Mouse (Mus musculus): ENCODE measurements around the gene Spdef. TPM values are rescaled to one million over a fixed set of nuclear protein-coding genes. Genes with fewer than 3 reads are reported as not detected.
A peak's percentile ranks its signal among the peaks of the same experiment; 100 is the strongest.

Gene Spdef
- total RNA-seq, 1 experiment = not detected

DNA sequence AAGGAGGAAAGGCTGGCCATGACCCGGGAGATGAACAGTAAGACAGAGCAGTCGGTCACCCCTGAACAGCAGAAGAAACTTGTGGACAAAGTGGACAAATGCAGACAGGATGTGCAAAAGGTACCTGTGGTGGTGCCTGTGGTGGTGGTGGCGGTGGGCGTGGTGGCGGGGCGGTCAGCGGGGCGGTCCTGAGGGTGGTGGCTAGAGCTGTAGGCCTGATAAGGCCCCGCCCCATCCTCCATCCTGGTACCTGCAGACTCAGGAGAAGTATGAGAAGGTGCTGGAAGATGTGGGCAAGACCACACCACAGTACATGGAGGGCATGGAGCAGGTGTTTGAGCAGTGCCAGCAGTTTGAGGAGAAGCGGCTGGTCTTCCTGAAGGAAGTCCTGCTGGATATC is 23.1 kb downstream of the Spdef start:
- H3K4me3 ChIP-seq (ENCODE audit: insufficient read depth in 1 of 2, low read depth in 1 of 2, low read length in 2 of 2, poor library complexity in 1 of 2, severe bottlenecking in 1 of 2) = peak overlapping the region in 1 of 2 experiments; percentile 42; a peak in 2 of 4 replicates
- in situ Hi-C loops (cut with MboI; ENCODE audit: low sequenced_read_pairs in 2 of 2, unreplicated experiment in 2 of 2) = no loop called here

DNA sequence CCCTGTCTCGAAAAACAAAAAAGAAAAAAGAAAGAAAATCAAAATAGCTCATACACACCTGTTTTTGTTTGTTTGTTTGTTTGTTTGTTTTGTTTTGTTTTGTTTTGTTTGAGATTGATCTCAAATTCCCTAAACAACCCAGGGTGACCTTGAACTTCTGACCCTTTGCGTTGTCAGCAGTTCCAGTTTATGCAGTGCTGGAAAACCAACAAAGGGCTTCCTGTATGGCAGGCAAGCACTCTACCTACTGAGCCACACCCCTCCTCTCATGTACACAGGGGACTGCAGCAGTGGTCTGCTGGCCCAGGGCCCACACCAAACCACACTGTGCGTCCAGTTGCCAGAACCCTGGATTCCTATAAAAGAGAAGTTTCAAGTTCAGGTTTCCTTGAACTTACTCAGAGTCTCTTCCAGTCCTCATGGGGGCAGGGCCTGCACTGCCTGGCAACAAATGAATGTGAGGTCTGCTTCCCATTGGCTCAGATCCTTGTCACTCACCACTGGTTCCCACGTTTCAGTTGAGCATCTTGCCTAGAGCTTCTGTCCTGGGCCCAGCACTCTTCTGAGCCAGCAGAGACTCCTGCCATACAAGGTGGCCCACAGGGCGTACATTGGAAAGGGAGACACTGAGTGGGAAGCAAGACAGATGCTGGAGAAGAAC is 24.7 kb downstream of the Spdef start:
- Histone ChIP-seq H3K4me1 (ENCODE audit: control insufficient read depth in 2 of 2, insufficient read depth in 2 of 2, low read length in 2 of 2, poor library complexity in 1 of 2) (peaks cover 4 to 30% of the 10 kb centered on the region in 2 experiments; a peak in 3 of 4 replicates), H3K9me3 (ENCODE audit: control insufficient read depth, insufficient read depth, low read depth, low read length) (no peaks in the 10 kb centered on the region), H3K4me3 (ENCODE audit: insufficient read depth in 1 of 2, low read depth in 1 of 2, low read length in 2 of 2, poor library complexity in 1 of 2, severe bottlenecking in 1 of 2) (0 out of 4 replicates have a peak overlapping the region, but pooled peaks of 1 of the 2 experiments have one; percentile 37), H3K27ac (ENCODE audit: insufficient read depth, low read depth, low read length, poor library complexity, severe bottlenecking) (peak overlapping the region; percentile 37; the same call in 1 of the 2 replicates), H3K9ac (ENCODE audit: insufficient read depth, low read depth, low read length, poor library complexity, severe bottlenecking) (no peak overlapping the region), H3K36me3 (ENCODE audit: control insufficient read depth, insufficient read depth, low read length, poor library complexity, severe bottlenecking) (no peaks in the 10 kb centered on the region)
- in situ Hi-C loops (cut with MboI; ENCODE audit: low sequenced_read_pairs in 2 of 2, unreplicated experiment in 2 of 2) = no loop called here
- TF ChIP-seq ZC3H11A (IDR thresholded peaks at IDR 0.05; ENCODE audit: borderline replicate concordance, low read depth, low read length) (no peak), ZNF384 (IDR thresholded peaks at IDR 0.05; ENCODE audit: low read depth, low read length) (no peak), CHD2 (IDR thresholded peaks at IDR 0.05; ENCODE audit: low read depth, low read length) (peak; percentile 81), MAFK (IDR thresholded peaks at IDR 0.05; ENCODE audit: insufficient read depth, low read depth, low read length) (peak; percentile 80), HCFC1 (IDR thresholded peaks at IDR 0.05; ENCODE audit: borderline replicate concordance, insufficient read depth, low read length) (no peak)
- peak; percentile 96 for DNase-seq (ENCODE audit: low read depth, low spot score)

More for the DNA sequence above, 23.1 kb downstream of the Spdef start:
- H3K9ac ChIP-seq (ENCODE audit: insufficient read depth, low read depth, low read length, poor library complexity, severe bottlenecking) = no peak overlapping the region
- no peaks in the 10 kb centered on the region for H3K36me3 ChIP-seq (ENCODE audit: control insufficient read depth, insufficient read depth, low read length, poor library complexity, severe bottlenecking)
- peaks cover 4 to 30% of the 10 kb centered on the region in 2 experiments; a peak in 3 of 4 replicates for H3K4me1 ChIP-seq (ENCODE audit: control insufficient read depth in 2 of 2, insufficient read depth in 2 of 2, low read length in 2 of 2, poor library complexity in 1 of 2)
- no peak for DNase-seq (ENCODE audit: low read depth, low spot score)
- H3K9me3 ChIP-seq (ENCODE audit: control insufficient read depth, insufficient read depth, low read depth, low read length) = no peaks in the 10 kb centered on the region
- H3K27ac ChIP-seq (ENCODE audit: insufficient read depth, low read depth, low read length, poor library complexity, severe bottlenecking) = no peak overlapping the region
- TF ChIP-seq CHD2 (IDR thresholded peaks at IDR 0.05; ENCODE audit: low read depth, low read length) = no peak
- TF ChIP-seq ZC3H11A (IDR thresholded peaks at IDR 0.05; ENCODE audit: borderline replicate concordance, low read depth, low read length) = no peak
- no peak for TF ChIP-seq HCFC1 (IDR thresholded peaks at IDR 0.05; ENCODE audit: borderline replicate concordance, insufficient read depth, low read length)
- TF ChIP-seq MAFK (IDR thresholded peaks at IDR 0.05; ENCODE audit: insufficient read depth, low read depth, low read length) = no peak
- no peak for TF ChIP-seq ZNF384 (IDR thresholded peaks at IDR 0.05; ENCODE audit: low read depth, low read length)

DNA sequence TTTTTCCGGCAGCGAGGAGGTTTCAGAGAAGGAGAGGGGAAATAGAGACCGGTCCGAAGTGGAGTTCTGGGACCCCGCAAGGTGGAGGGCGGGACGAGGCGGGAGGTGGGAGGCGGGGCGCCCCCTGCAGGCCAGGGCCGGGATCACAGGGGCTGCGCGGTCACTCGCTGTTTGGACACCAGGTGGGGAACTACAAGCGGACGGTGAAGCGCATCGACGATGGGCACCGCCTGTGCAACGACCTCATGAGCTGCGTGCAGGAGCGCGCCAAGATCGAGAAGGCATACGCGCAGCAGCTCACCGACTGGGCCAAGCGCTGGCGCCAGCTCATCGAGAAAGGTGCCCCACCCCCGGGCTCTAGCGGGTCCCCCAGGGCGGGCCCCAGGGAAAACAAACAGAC is 26.2 kb downstream of the Spdef start:
- no peaks in the 10 kb centered on the region for H3K36me3 ChIP-seq (ENCODE audit: control insufficient read depth, insufficient read depth, low read length, poor library complexity, severe bottlenecking)
- DNase-seq (ENCODE audit: low read depth, low spot score) = no peak
- peaks cover 4 to 21% of the 10 kb centered on the region in 2 experiments; a peak in 3 of 4 replicates for H3K4me1 ChIP-seq (ENCODE audit: control insufficient read depth in 2 of 2, insufficient read depth in 2 of 2, low read length in 2 of 2, poor library complexity in 1 of 2)
- no peak for TF ChIP-seq MAFK (IDR thresholded peaks at IDR 0.05; ENCODE audit: insufficient read depth, low read depth, low read length)
- TF ChIP-seq HCFC1 (IDR thresholded peaks at IDR 0.05; ENCODE audit: borderline replicate concordance, insufficient read depth, low read length) = no peak
- TF ChIP-seq ZC3H11A (IDR thresholded peaks at IDR 0.05; ENCODE audit: borderline replicate concordance, low read depth, low read length) = no peak
- TF ChIP-seq CHD2 (IDR thresholded peaks at IDR 0.05; ENCODE audit: low read depth, low read length) = no peak
- no peak for TF ChIP-seq ZNF384 (IDR thresholded peaks at IDR 0.05; ENCODE audit: low read depth, low read length)
- no peak overlapping the region for H3K27ac ChIP-seq (ENCODE audit: insufficient read depth, low read depth, low read length, poor library complexity, severe bottlenecking)
- H3K4me3 ChIP-seq (ENCODE audit: insufficient read depth in 1 of 2, low read depth in 1 of 2, low read length in 2 of 2, poor library complexity in 1 of 2, severe bottlenecking in 1 of 2) = peak overlapping the region; percentile 49 to 65
- peak overlapping the region; percentile 27; the same call in 1 of the 2 replicates for H3K9ac ChIP-seq (ENCODE audit: insufficient read depth, low read depth, low read length, poor library complexity, severe bottlenecking)
- in situ Hi-C loops (cut with MboI; ENCODE audit: low sequenced_read_pairs in 2 of 2, unreplicated experiment in 2 of 2) = no loop called here
- 0 out of 2 replicates have a peak, but pooled peaks cover 1% of the 10 kb centered on the region for H3K9me3 ChIP-seq (ENCODE audit: control insufficient read depth, insufficient read depth, low read depth, low read length)

DNA sequence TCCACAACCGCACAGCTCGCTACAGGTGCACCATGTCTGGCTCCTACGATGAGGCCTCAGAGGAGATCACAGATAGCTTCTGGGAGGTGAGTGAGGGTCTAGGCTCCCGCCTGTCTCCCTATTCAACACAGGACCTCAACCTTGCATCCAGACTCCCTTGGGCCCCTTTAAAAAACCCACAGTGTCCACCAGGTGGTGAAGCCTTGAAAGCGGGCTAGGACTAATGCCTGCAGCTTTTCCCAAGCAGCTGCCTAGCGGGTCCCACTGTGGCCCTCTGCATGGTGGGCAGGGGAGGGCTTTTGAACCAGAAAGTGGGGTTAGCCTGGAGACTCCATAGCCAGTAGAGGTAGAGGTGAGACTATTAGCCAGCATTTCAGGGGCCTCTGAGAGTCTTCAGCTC is 26.9 kb downstream of the Spdef start:
- Histone ChIP-seq H3K4me3 (ENCODE audit: insufficient read depth in 1 of 2, low read depth in 1 of 2, low read length in 2 of 2, poor library complexity in 1 of 2, severe bottlenecking in 1 of 2) (no peak overlapping the region), H3K9ac (ENCODE audit: insufficient read depth, low read depth, low read length, poor library complexity, severe bottlenecking) (no peak overlapping the region; the same call in 1 of the 2 replicates), H3K9me3 (ENCODE audit: control insufficient read depth, insufficient read depth, low read depth, low read length) (0 out of 2 replicates have a peak, but pooled peaks cover 2% of the 10 kb centered on the region), H3K27ac (ENCODE audit: insufficient read depth, low read depth, low read length, poor library complexity, severe bottlenecking) (no peak overlapping the region), H3K4me1 (ENCODE audit: control insufficient read depth in 2 of 2, insufficient read depth in 2 of 2, low read length in 2 of 2, poor library complexity in 1 of 2) (peaks cover 4 to 17% of the 10 kb centered on the region in 2 experiments; a peak in 3 of 4 replicates), H3K36me3 (ENCODE audit: control insufficient read depth, insufficient read depth, low read length, poor library complexity, severe bottlenecking) (no peaks in the 10 kb centered on the region)
- in situ Hi-C loops (cut with MboI; ENCODE audit: low sequenced_read_pairs in 2 of 2, unreplicated experiment in 2 of 2) = no loop called here
- no peak for TF ChIP-seq ZNF384 (IDR thresholded peaks at IDR 0.05; ENCODE audit: low read depth, low read length)
- no peak for TF ChIP-seq HCFC1 (IDR thresholded peaks at IDR 0.05; ENCODE audit: borderline replicate concordance, insufficient read depth, low read length)
- no peak for TF ChIP-seq CHD2 (IDR thresholded peaks at IDR 0.05; ENCODE audit: low read depth, low read length)
- no peak for TF ChIP-seq MAFK (IDR thresholded peaks at IDR 0.05; ENCODE audit: insufficient read depth, low read depth, low read length)
- no peak for TF ChIP-seq ZC3H11A (IDR thresholded peaks at IDR 0.05; ENCODE audit: borderline replicate concordance, low read depth, low read length)
- DNase-seq (ENCODE audit: low read depth, low spot score) = no peak

All from ES-E14 (cell line).